Mouse (Mus musculus): ENCODE measurements around the gene Gm28051. TPM values are rescaled to one million over a fixed set of nuclear protein-coding genes. Genes with fewer than 3 reads are reported as not detected.

Gene Gm28051
- polyA plus RNA-seq, 1 experiment from 2014 or later: not detected

GRCm38 (mm10) chr12:102685523-102685931, 72.0 kb downstream of the Gm28051 start:
- 44% methylated on average over 9 of the region's 9 CpGs for WGBS
- H3K9ac ChIP-seq (replicated peaks; ENCODE audit: low read length): no peak overlapping the region
- no peaks in the 10 kb centered on the region; the same call in 1 of the 2 replicates for H3K4me1 ChIP-seq (ENCODE audit: control insufficient read depth, insufficient read depth, low read length)

GRCm38 (mm10) chr12:102684720-102685386, 72.7 kb downstream of the Gm28051 start:
- ATAC-seq (replicated peaks; ENCODE audit: insufficient number of reproducible peaks, low FRiP score, low TSS enrichment, low read depth) (no peak), DNase-seq (ENCODE audit: low spot score) (no peak)
- Histone ChIP-seq H3K27me3 (ENCODE audit: control insufficient read depth, insufficient read depth, low read length) (no peaks in the 10 kb centered on the region), H3K9me3 (replicated peaks; ENCODE audit: control insufficient read depth, low read length) (no peaks in the 10 kb centered on the region), H3K4me2 (ENCODE audit: low read depth, low read length) (no peak overlapping the region), H3K4me1 (ENCODE audit: control insufficient read depth, insufficient read depth, low read length) (no peaks in the 10 kb centered on the region; the same call in 1 of the 2 replicates), H3K9ac (replicated peaks; ENCODE audit: low read length) (no peak overlapping the region), H3K4me3 (ENCODE audit: low read depth, low read length) (no peak overlapping the region), H3K27ac (replicated peaks; ENCODE audit: low read depth, low read length) (no peak overlapping the region), H3K36me3 (replicated peaks; ENCODE audit: control insufficient read depth, insufficient read depth, low read depth, low read length) (no peaks in the 10 kb centered on the region)
- WGBS: 73% methylated on average over 3 of the region's 3 CpGs

More at GRCm38 (mm10) chr12:102685523-102685931, 72.0 kb downstream of the Gm28051 start:
- Histone ChIP-seq H3K4me3 (ENCODE audit: low read depth, low read length) (no peak overlapping the region), H3K4me2 (ENCODE audit: low read depth, low read length) (no peak overlapping the region), H3K27me3 (ENCODE audit: control insufficient read depth, insufficient read depth, low read length) (no peaks in the 10 kb centered on the region), H3K9me3 (replicated peaks; ENCODE audit: control insufficient read depth, low read length) (no peaks in the 10 kb centered on the region), H3K27ac (replicated peaks; ENCODE audit: low read depth, low read length) (no peak overlapping the region), H3K36me3 (replicated peaks; ENCODE audit: control insufficient read depth, insufficient read depth, low read depth, low read length) (no peaks in the 10 kb centered on the region)
- DNase-seq (ENCODE audit: low spot score): no peak
- ATAC-seq (replicated peaks; ENCODE audit: insufficient number of reproducible peaks, low FRiP score, low TSS enrichment, low read depth): no peak

- ATAC-seq (replicated peaks; ENCODE audit: insufficient number of reproducible peaks, low FRiP score, low TSS enrichment, low read depth) (no peak), DNase-seq (ENCODE audit: low spot score) (no peak)
- 78% methylated on average over 5 of the region's 5 CpGs for WGBS
- no peak overlapping the region for H3K27ac ChIP-seq (replicated peaks; ENCODE audit: low read depth, low read length)
- H3K27me3 ChIP-seq (ENCODE audit: control insufficient read depth, insufficient read depth, low read length): no peaks in the 10 kb centered on the region
- H3K9ac ChIP-seq (replicated peaks; ENCODE audit: low read length): no peak overlapping the region
- no peak overlapping the region for H3K4me3 ChIP-seq (ENCODE audit: low read depth, low read length)
- H3K4me2 ChIP-seq (ENCODE audit: low read depth, low read length): no peak overlapping the region
- H3K4me1 ChIP-seq (ENCODE audit: control insufficient read depth, insufficient read depth, low read length): no peaks in the 10 kb centered on the region; the same call in 1 of the 2 replicates
- no peaks in the 10 kb centered on the region for H3K36me3 ChIP-seq (replicated peaks; ENCODE audit: control insufficient read depth, insufficient read depth, low read depth, low read length)
- no peaks in the 10 kb centered on the region for H3K9me3 ChIP-seq (replicated peaks; ENCODE audit: control insufficient read depth, low read length)
These were observed 73.6 kb downstream of the Gm28051 start for GRCm38 (mm10) chr12:102683979-102684378.

GRCm38 (mm10) chr12:102683438-102683837, 74.1 kb downstream of the Gm28051 start:
- Histone ChIP-seq H3K36me3 (replicated peaks; ENCODE audit: control insufficient read depth, insufficient read depth, low read depth, low read length) (no peaks in the 10 kb centered on the region), H3K9ac (replicated peaks; ENCODE audit: low read length) (no peak overlapping the region), H3K27ac (replicated peaks; ENCODE audit: low read depth, low read length) (no peak overlapping the region), H3K4me2 (ENCODE audit: low read depth, low read length) (no peak overlapping the region), H3K27me3 (ENCODE audit: control insufficient read depth, insufficient read depth, low read length) (no peaks in the 10 kb centered on the region), H3K4me3 (ENCODE audit: low read depth, low read length) (no peak overlapping the region), H3K4me1 (ENCODE audit: control insufficient read depth, insufficient read depth, low read length) (no peaks in the 10 kb centered on the region; the same call in 1 of the 2 replicates), H3K9me3 (replicated peaks; ENCODE audit: control insufficient read depth, low read length) (no peaks in the 10 kb centered on the region)
- DNase-seq (ENCODE audit: low spot score) (no peak), ATAC-seq (replicated peaks; ENCODE audit: insufficient number of reproducible peaks, low FRiP score, low TSS enrichment, low read depth) (no peak)
- WGBS: 83% methylated on average over 6 of the region's 6 CpGs

DNA sequence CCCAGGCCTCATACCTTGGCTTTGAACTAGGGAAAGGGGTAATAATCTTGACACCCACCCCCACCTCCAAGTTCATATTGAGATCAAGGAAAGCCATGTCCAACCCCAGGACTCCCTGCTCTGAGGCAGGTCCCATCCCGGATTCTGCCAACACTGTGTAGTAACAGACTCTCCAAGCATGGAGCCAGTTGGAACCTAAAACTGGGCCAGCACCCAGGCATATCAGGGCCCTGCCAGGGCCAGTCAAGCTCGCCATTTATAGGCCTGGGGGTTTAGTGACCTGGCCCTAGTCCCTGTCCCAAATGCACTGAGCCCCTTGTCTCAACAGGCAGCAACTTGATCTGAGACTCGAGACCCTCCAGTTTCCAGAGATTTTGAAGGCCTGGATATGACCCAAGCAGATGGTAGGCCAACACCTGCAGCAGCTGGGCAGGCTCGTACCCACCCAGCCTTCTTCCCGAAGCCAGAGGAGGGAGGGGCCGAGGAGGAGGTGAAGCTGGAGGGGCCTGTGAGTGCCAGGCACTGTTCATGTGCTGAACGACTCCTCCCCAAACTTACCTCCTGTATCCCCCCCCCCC, 74.8 kb downstream of the Gm28051 start:
- no peaks in the 10 kb centered on the region for H3K27me3 ChIP-seq (ENCODE audit: control insufficient read depth, insufficient read depth, low read length)
- DNase-seq (ENCODE audit: low spot score) (no peak), ATAC-seq (replicated peaks; ENCODE audit: insufficient number of reproducible peaks, low FRiP score, low TSS enrichment, low read depth) (no peak)
- WGBS: 78% methylated on average over 7 of the region's 7 CpGs
- H3K27ac ChIP-seq (replicated peaks; ENCODE audit: low read depth, low read length): no peak overlapping the region
- no peak overlapping the region for H3K4me3 ChIP-seq (ENCODE audit: low read depth, low read length)
- H3K9ac ChIP-seq (replicated peaks; ENCODE audit: low read length): no peak overlapping the region
- H3K9me3 ChIP-seq (replicated peaks; ENCODE audit: control insufficient read depth, low read length): no peaks in the 10 kb centered on the region
- H3K4me2 ChIP-seq (ENCODE audit: low read depth, low read length): no peak overlapping the region
- no peaks in the 10 kb centered on the region; the same call in 1 of the 2 replicates for H3K4me1 ChIP-seq (ENCODE audit: control insufficient read depth, insufficient read depth, low read length)
- H3K36me3 ChIP-seq (replicated peaks; ENCODE audit: control insufficient read depth, insufficient read depth, low read depth, low read length): no peaks in the 10 kb centered on the region

DNA sequence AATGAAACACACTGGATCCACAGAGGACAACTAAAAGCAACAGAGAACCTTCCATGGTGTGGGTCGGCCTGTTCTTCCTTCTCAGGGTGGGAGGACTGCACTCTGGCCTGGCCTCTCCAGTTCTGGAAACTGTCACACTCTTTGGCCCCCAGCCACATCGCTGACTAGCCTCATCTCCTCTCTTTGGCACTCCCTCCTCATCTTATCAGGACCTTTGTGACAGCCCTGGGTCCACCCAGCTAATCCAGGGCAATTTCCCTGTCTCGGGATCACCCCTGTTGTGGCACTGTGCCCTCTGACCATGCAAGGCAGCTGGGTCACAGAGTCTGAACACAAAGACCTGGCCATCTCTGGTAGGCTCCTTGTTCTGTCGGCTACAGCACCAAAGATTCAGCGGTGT, 75.5 kb downstream of the Gm28051 start:
- WGBS: 87% methylated on average over 5 of the region's 5 CpGs
- ATAC-seq (replicated peaks; ENCODE audit: insufficient number of reproducible peaks, low FRiP score, low TSS enrichment, low read depth) (no peak), DNase-seq (ENCODE audit: low spot score) (no peak)
- H3K9me3 ChIP-seq (replicated peaks; ENCODE audit: control insufficient read depth, low read length): no peaks in the 10 kb centered on the region
- no peak overlapping the region for H3K9ac ChIP-seq (replicated peaks; ENCODE audit: low read length)
- H3K27ac ChIP-seq (replicated peaks; ENCODE audit: low read depth, low read length): no peak overlapping the region
- H3K27me3 ChIP-seq (ENCODE audit: control insufficient read depth, insufficient read depth, low read length): no peaks in the 10 kb centered on the region
- no peaks in the 10 kb centered on the region for H3K36me3 ChIP-seq (replicated peaks; ENCODE audit: control insufficient read depth, insufficient read depth, low read depth, low read length)
- H3K4me3 ChIP-seq (ENCODE audit: low read depth, low read length): no peak overlapping the region
- H3K4me2 ChIP-seq (ENCODE audit: low read depth, low read length): no peak overlapping the region
- H3K4me1 ChIP-seq (ENCODE audit: control insufficient read depth, insufficient read depth, low read length): no peaks in the 10 kb centered on the region; the same call in 1 of the 2 replicates

GRCm38 (mm10) chr12:102681590-102681989, 76.0 kb downstream of the Gm28051 start:
- Histone ChIP-seq H3K27me3 (ENCODE audit: control insufficient read depth, insufficient read depth, low read length) (no peaks in the 10 kb centered on the region), H3K4me2 (ENCODE audit: low read depth, low read length) (no peak overlapping the region), H3K9ac (replicated peaks; ENCODE audit: low read length) (no peak overlapping the region), H3K4me3 (ENCODE audit: low read depth, low read length) (no peak overlapping the region), H3K36me3 (replicated peaks; ENCODE audit: control insufficient read depth, insufficient read depth, low read depth, low read length) (no peaks in the 10 kb centered on the region), H3K27ac (replicated peaks; ENCODE audit: low read depth, low read length) (no peak overlapping the region), H3K4me1 (ENCODE audit: control insufficient read depth, insufficient read depth, low read length) (no peaks in the 10 kb centered on the region; the same call in 1 of the 2 replicates), H3K9me3 (replicated peaks; ENCODE audit: control insufficient read depth, low read length) (no peaks in the 10 kb centered on the region)
- ATAC-seq (replicated peaks; ENCODE audit: insufficient number of reproducible peaks, low FRiP score, low TSS enrichment, low read depth) (no peak), DNase-seq (ENCODE audit: low spot score) (no peak)
- 76% methylated on average over 7 of the region's 7 CpGs for WGBS

DNA sequence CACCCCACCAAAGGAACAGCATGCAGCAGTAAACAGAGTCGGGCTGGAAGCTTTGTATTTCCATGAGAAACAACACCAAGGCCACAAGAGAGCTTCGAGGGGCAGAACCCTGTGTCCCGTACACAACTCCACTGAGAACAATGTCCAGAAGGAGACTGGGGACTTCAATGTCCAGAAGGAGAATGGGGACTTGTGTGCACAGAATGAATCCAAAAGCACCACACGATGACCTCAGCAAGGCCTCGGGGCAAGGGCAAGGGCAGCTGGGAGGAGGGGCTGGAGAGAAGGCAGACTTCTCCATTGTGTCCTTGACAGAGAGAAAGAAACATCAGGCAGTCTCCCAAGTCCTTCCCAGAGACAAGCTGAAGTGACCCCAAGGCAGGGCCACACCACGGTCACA, 78.7 kb downstream of the Gm28051 start:
- H3K27ac ChIP-seq (replicated peaks; ENCODE audit: low read depth, low read length): no peak overlapping the region
- H3K4me1 ChIP-seq (ENCODE audit: control insufficient read depth, insufficient read depth, low read length): no peaks in the 10 kb centered on the region
- H3K27me3 ChIP-seq (ENCODE audit: control insufficient read depth, insufficient read depth, low read length): no peaks in the 10 kb centered on the region
- 47% methylated on average over 6 of the region's 6 CpGs for WGBS
- ATAC-seq (replicated peaks; ENCODE audit: insufficient number of reproducible peaks, low FRiP score, low TSS enrichment, low read depth) (no peak), DNase-seq (ENCODE audit: low spot score) (no peak)
- no peaks in the 10 kb centered on the region for H3K36me3 ChIP-seq (replicated peaks; ENCODE audit: control insufficient read depth, insufficient read depth, low read depth, low read length)
- H3K4me3 ChIP-seq (ENCODE audit: low read depth, low read length): no peak overlapping the region
- no peak overlapping the region for H3K9ac ChIP-seq (replicated peaks; ENCODE audit: low read length)
- H3K9me3 ChIP-seq (replicated peaks; ENCODE audit: control insufficient read depth, low read length): no peaks in the 10 kb centered on the region
- no peak overlapping the region for H3K4me2 ChIP-seq (ENCODE audit: low read depth, low read length)

Measured in embryonic facial prominence, embryonic 11.5 days (tissue).